Mouse (Mus musculus) liver, postnatal 0 days (tissue): Measurements from ENCODE around the gene Icam1. TPM values are rescaled to one million over a fixed set of nuclear protein-coding genes. Genes with fewer than 3 reads are reported as not detected.
A peak's percentile ranks its signal among the peaks of the same experiment; 100 is the strongest.

Experiments
- ATAC-seq: fragments of 200-750 bp; cut with Nextera tagmentation; 2 replicates; pipeline ENCODE4 v1.8.0; 2017; ENCODE audit warnings: mild to moderate bottlenecking, moderate library complexity
- DNase-seq: peaks from one replicate; pipeline ENCODE4 v3.0.0-alpha.2; 2016
- H3K27ac ChIP-seq: fragments of 300-500 bp; sonication (generic); 2 replicates; pipeline ENCODE4 v1.5.1; 2014; ENCODE audit warnings: antibody characterized with exemption, moderate library complexity, mild to moderate bottlenecking, low read depth
- H3K27me3 ChIP-seq: fragments of 300-500 bp; sonication (generic); 2 replicates; pipeline ENCODE4 v1.6.1; 2014; ENCODE audit warnings: low read length, control low read depth, mixed read lengths; ENCODE audit not compliant: insufficient read depth
- H3K36me3 ChIP-seq: fragments of 300-500 bp; sonication (generic); replicated peaks from 2 replicates; pipeline ENCODE4 v1.6.1; 2014; ENCODE audit warnings: mild to moderate bottlenecking, control low read depth, low read length, moderate library complexity, mixed read lengths; ENCODE audit not compliant: insufficient read depth
- H3K4me1 ChIP-seq: fragments of 300-500 bp; sonication (generic); 2 replicates; pipeline ENCODE4 v1.6.1; 2014; ENCODE audit warnings: antibody characterized with exemption, mild to moderate bottlenecking, control low read depth; ENCODE audit not compliant: insufficient read depth
- H3K4me2 ChIP-seq: fragments of 300-500 bp; sonication (generic); 2 replicates; pipeline ENCODE4 v1.6.1; 2014; ENCODE audit warnings: low read depth, mild to moderate bottlenecking, low read length, moderate library complexity, mixed read lengths
- H3K4me3 ChIP-seq: fragments of 300-500 bp; sonication (generic); 2 replicates; pipeline ENCODE4 v1.5.1; 2014; ENCODE audit warnings: low read depth, low read length
- H3K9ac ChIP-seq: fragments of 300-500 bp; sonication (generic); replicated peaks from 2 replicates; pipeline ENCODE4 v1.6.1; 2014; ENCODE audit warnings: mild to moderate bottlenecking, moderate library complexity
- H3K9me3 ChIP-seq: fragments of 300-500 bp; sonication (generic); 2 replicates; pipeline ENCODE4 v1.6.1; 2016; ENCODE audit warnings: mild to moderate bottlenecking, control low read depth, low read length, mixed read lengths
- CTCF ChIP-seq: sonication (generic); IDR thresholded peaks from 2 replicates; pipeline ENCODE4 v1.5.1; 2016; ENCODE audit warnings: antibody characterized with exemption, low read depth
- EP300 ChIP-seq: IDR thresholded peaks from 2 replicates; pipeline ENCODE4 v1.6.1; 2016; ENCODE audit warnings: antibody characterized with exemption, low read depth, mild to moderate bottlenecking
- WGBS: fragments of 180-500 bp; shearing (Covaris S2); extraction: QIAGEN DNeasy Blood & Tissue Kit; methylation state at CpG from one replicate; pipeline ENCODE4 v1.1.7; 2014; ENCODE audit not compliant: insufficient replicate concordance; 5-methylcytosine and 5-hydroxymethylcytosine counted together
- polyA plus RNA-seq: library from polyadenylated mRNA; unstranded; fragments of >200 nt; fragmentation: Nextera tagmentation; extraction: Ambion mirVana; gene quantifications from 2 replicates; pipeline ENCODE4 v1.2.1, GENCODE M21; 2015

Icam1 gene
- polyA plus RNA-seq, 1 experiment from 2014 or later: 12.7 TPM

DNA sequence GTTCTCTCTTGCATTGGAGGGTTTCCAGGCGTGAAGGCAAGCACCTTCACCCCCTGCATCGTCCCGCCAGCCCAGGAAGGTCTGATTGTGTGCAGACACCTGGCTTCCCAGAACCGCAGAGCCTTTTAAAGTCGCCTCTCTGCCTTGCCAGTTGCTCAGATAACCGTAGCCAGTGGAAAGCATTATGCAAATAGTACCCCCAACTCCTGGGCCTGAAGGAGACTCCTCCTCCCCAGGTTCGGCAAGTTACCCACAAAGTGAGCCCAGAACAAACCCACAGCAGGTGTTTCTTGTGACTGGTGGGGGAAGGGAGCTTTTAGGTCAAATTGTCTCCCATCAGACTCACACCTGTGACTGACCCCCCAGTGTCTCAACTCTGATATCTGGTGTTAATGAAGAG, 27.8 kb upstream of the Icam1 start:
- Histone ChIP-seq H3K4me3 (no peak overlapping the region), H3K9ac (no peak overlapping the region), H3K4me2 (no peak overlapping the region), H3K9me3 (no peaks in the 10 kb centered on the region), H3K27ac (no peak overlapping the region), H3K36me3 (no peaks in the 10 kb centered on the region), H3K27me3 (no peaks in the 10 kb centered on the region), H3K4me1 (peaks cover 4% of the 10 kb centered on the region; the same call in 1 of the 2 replicates)
- ATAC-seq (no peak), DNase-seq (no peak)
- WGBS: 44% methylated on average over 7 of the region's 7 CpGs
- no peak for TF ChIP-seq EP300
- TF ChIP-seq CTCF: no peak

DNA sequence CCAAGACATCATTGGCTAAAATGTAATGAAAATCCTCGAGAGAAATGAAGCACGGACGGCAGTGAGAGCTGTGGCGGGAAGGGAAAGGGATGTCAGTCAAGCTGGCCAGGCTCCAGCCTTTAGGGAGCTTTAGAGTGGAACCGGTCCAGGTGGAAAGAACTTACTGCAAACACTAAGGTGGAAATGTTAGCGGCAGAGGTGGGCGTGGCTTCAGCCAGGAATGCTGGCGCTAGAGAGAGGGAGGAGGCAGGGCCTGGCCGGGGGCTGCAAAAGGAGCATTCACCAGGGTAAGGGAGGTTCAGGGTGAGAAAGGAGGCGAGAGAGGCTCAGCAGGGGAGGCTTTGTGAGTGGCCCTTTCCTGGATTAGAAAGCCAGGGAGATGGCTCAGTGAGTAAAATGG, 24.9 kb upstream of the Icam1 start:
- no peak for DNase-seq
- H3K36me3 ChIP-seq: no peaks in the 10 kb centered on the region
- no peaks in the 10 kb centered on the region for H3K9me3 ChIP-seq
- H3K27ac ChIP-seq: no peak overlapping the region
- no peak for TF ChIP-seq EP300
- TF ChIP-seq CTCF: no peak
- H3K9ac ChIP-seq: no peak overlapping the region
- H3K27me3 ChIP-seq: no peaks in the 10 kb centered on the region
- H3K4me3 ChIP-seq: no peak overlapping the region
- WGBS: 27% methylated on average over 10 of the region's 10 CpGs
- no peak for ATAC-seq
- H3K4me2 ChIP-seq: peak overlapping the region; percentile 38; the same call in 1 of the 2 replicates
- peaks cover 4% of the 10 kb centered on the region; the same call in 1 of the 2 replicates for H3K4me1 ChIP-seq

DNA sequence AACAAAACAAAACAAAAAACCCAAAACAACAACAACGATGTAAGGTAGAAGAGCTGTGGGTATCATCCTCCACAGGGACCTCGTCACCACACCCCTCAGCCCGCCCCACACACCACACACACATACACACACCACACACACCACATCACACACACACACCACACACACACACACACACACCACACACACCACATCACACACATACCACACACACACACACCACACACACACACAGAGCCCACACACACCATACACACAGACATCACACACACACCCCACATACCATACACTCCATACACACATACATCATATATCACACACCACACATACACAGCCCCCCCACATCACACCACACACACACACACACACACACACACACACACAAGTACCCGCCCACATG, 24.2 kb upstream of the Icam1 start:
- no peak overlapping the region for H3K9ac ChIP-seq
- no peaks in the 10 kb centered on the region for H3K36me3 ChIP-seq
- 69% methylated on average over 4 of the region's 4 CpGs for whole genome bisulfite sequencing
- H3K4me1 ChIP-seq: peaks cover 4% of the 10 kb centered on the region; the same call in 1 of the 2 replicates
- TF ChIP-seq EP300 (no peak), CTCF (no peak)
- no peak overlapping the region for H3K27ac ChIP-seq
- no peak for DNase-seq
- ATAC-seq: no peak
- no peak overlapping the region for H3K4me3 ChIP-seq
- no peaks in the 10 kb centered on the region for H3K27me3 ChIP-seq
- H3K4me2 ChIP-seq: no peak overlapping the region
- H3K9me3 ChIP-seq: no peaks in the 10 kb centered on the region

DNA sequence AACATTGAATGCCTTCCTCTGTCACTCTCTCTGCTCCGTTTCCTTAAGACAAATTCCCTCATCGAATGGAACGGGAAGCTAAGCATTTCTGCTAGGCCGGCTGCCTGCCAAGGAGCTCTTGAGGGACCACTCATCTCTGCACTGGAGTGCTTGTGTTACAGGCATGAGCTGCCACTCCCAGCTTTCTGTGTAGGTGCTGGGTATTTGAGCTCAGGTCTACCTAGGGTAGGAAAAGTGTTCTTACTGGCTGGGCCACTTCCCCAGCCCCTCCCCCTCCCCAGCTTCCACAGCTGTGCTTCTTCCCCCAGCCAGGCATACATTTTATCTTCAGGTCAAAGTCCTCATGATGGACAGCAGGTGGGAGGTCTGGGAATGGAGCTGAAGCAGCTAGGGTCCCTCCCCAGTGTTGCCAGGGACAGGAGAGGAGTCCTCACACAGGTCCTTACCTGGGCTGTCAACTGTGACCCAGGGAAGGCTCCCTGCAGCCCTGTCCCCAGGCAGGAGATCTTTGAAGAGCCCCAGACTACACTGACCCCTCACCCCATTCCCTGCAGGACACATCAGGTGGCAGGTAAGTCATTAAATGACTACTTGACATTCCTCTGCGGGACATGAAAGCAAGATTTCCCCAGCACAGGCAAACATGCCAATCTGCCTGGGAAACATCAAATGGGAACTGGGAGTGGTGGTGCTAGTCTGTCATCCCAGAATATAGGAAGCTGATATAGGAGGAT, 22.5 kb upstream of the Icam1 start:
- no peak overlapping the region for H3K4me2 ChIP-seq
- H3K36me3 ChIP-seq: no peaks in the 10 kb centered on the region
- no peak for DNase-seq
- ATAC-seq: peak; percentile 53; the same call in 1 of the 2 replicates
- H3K4me1 ChIP-seq: peaks cover 4% of the 10 kb centered on the region; the same call in 1 of the 2 replicates
- H3K9ac ChIP-seq: no peak overlapping the region
- H3K9me3 ChIP-seq: no peaks in the 10 kb centered on the region
- no peak overlapping the region for H3K27ac ChIP-seq
- TF ChIP-seq EP300: no peak
- no peak for TF ChIP-seq CTCF
- 68% methylated on average over 5 of the region's 5 CpGs for WGBS
- H3K27me3 ChIP-seq: no peaks in the 10 kb centered on the region
- H3K4me3 ChIP-seq: no peak overlapping the region

DNA sequence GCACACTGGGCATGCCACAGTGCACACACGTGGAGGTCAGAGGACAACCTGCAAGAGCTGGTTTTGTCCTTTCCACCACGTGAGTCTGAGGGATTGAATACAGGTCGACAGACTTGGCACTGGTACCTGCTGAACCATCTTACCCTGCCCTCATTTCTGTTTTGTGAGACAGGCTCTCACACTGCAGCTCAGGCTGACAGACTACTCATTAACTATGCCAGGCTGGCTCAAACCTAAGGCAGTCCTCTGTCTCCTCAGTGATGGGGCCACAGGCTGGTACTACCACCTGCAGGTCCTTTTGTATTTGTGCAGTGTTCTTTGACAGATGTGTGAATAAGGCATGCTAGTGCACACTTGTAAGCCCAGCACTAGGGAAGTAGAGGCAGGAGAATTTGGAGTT, 20.7 kb upstream of the Icam1 start:
- WGBS: 71% methylated on average over 3 of the region's 3 CpGs
- Histone ChIP-seq H3K4me1 (peaks cover 4% of the 10 kb centered on the region; the same call in 1 of the 2 replicates), H3K4me3 (no peak overlapping the region), H3K4me2 (no peak overlapping the region), H3K36me3 (no peaks in the 10 kb centered on the region), H3K27ac (no peak overlapping the region), H3K9me3 (no peaks in the 10 kb centered on the region), H3K27me3 (no peaks in the 10 kb centered on the region), H3K9ac (no peak overlapping the region)
- TF ChIP-seq CTCF (peak; percentile 23), EP300 (no peak)
- DNase-seq (no peak), ATAC-seq (no peak)

DNA sequence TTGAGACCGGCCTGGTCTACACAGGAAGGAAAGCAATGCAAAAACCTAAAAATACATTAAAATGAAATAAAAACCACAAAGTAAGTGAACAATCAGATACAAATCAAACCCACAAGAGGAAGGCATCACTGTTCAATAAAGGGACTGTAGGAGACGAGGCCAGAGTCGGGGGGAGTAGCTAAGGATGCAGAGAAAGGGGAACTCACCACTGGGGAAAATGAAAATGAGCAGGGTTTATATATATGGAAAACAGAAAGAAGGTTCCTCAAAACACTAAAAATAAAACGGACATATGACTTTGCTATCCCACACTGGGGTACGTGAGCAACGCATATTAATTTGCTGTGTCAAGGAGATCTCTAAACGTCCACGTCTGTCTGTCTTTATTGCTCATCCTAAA, 18.7 kb upstream of the Icam1 start:
- ATAC-seq: no peak
- no peak overlapping the region for H3K27ac ChIP-seq
- no peak overlapping the region for H3K4me3 ChIP-seq
- no peaks in the 10 kb centered on the region for H3K36me3 ChIP-seq
- no peak overlapping the region for H3K4me2 ChIP-seq
- H3K27me3 ChIP-seq: no peaks in the 10 kb centered on the region
- H3K4me1 ChIP-seq: peaks cover 3% of the 10 kb centered on the region; the same call in 1 of the 2 replicates
- no peak overlapping the region for H3K9ac ChIP-seq
- no peak for DNase-seq
- 51% methylated on average over 8 of the region's 8 CpGs for WGBS
- TF ChIP-seq EP300: no peak
- TF ChIP-seq CTCF: no peak
- no peaks in the 10 kb centered on the region for H3K9me3 ChIP-seq
